Mouse (Mus musculus) thymus, adult 2 months (tissue): Measurements from ENCODE around the gene Iqsec2.

Experiments used
- CTCF ChIP-seq: fragments of 200-500 bp; IDR thresholded peaks from 2 replicates; pipeline ENCODE4 v1.5.1; 2012; ENCODE audit warnings: mild to moderate bottlenecking, control low read depth, low read length, moderate library complexity, borderline replicate concordance; ENCODE audit not compliant: control insufficient read depth, poor library complexity, insufficient read depth; ENCODE audit errors: extremely low read depth
- POLR2A ChIP-seq: fragments of 200-500 bp; IDR thresholded peaks from 2 replicates; pipeline ENCODE4 v1.6.1; 2012; ENCODE audit warnings: mild to moderate bottlenecking, low read length, control low read depth, moderate library complexity; ENCODE audit not compliant: control insufficient read depth, poor library complexity, insufficient read depth; ENCODE audit errors: extremely low read depth

GRCm38 (mm10) chrX:152168521-152168920, 24.5 kb downstream of the Iqsec2 start:
- TF ChIP-seq POLR2A, result no peak
- no peak for TF ChIP-seq CTCF
